Mouse (Mus musculus) lung, postnatal 0 days (tissue): ENCODE measurements around the gene Ift122.

Source experiments
- CTCF ChIP-seq: IDR thresholded peaks from 2 replicates; pipeline ENCODE4 v1.5.1; 2016; ENCODE audit warnings: antibody characterized with exemption, mild to moderate bottlenecking
- EP300 ChIP-seq: IDR thresholded peaks from 2 replicates; pipeline ENCODE4 v1.6.1; 2016; ENCODE audit warnings: antibody characterized with exemption, mild to moderate bottlenecking, control low read depth

- TF ChIP-seq CTCF (no peak), EP300 (no peak)
These were observed 76.7 kb downstream of the Ift122 start for GRCm38 (mm10) chr6:115930018-115930417.
